Mouse (Mus musculus): Measurements from ENCODE around the gene Itgae. TPM values are rescaled to one million over a fixed set of nuclear protein-coding genes. Genes with fewer than 3 reads are reported as not detected.

Itgae gene
- polyA plus RNA-seq, 1 experiment from 2014 or later: 0.27 TPM

GRCm38 (mm10) chr11:73131020-73131419 is 40.6 kb downstream of the Itgae start:
- Histone ChIP-seq H3K4me3 (ENCODE audit: low read depth, low read length) (no peak overlapping the region), H3K27me3 (ENCODE audit: control insufficient read depth, insufficient read depth, low read length) (no peaks in the 10 kb centered on the region), H3K4me2 (no peak overlapping the region), H3K9ac (ENCODE audit: low read length) (no peak overlapping the region), H3K27ac (ENCODE audit: low read depth, low read length) (no peak overlapping the region), H3K4me1 (ENCODE audit: control insufficient read depth, insufficient read depth, low read length) (no peaks in the 10 kb centered on the region), H3K9me3 (ENCODE audit: control insufficient read depth, low read length) (no peaks in the 10 kb centered on the region), H3K36me3 (ENCODE audit: control insufficient read depth, insufficient read depth, low read length) (peaks cover 17% of the 10 kb centered on the region)
- WGBS: 84% methylated on average over 7 of the region's 7 CpGs
- no peak for DNase-seq (ENCODE audit: low spot score, missing footprints)
- ATAC-seq (ENCODE audit: low FRiP score): no peak

GRCm38 (mm10) chr11:73132999-73133398 is 42.6 kb downstream of the Itgae start:
- 94% methylated on average over 6 of the region's 6 CpGs for WGBS
- H3K36me3 ChIP-seq (ENCODE audit: control insufficient read depth, insufficient read depth, low read length): peaks cover 17% of the 10 kb centered on the region

GRCm38 (mm10) chr11:73134222-73134621 is 43.8 kb downstream of the Itgae start:
- ATAC-seq (ENCODE audit: low FRiP score): no peak
- H3K4me1 ChIP-seq (ENCODE audit: control insufficient read depth, insufficient read depth, low read length): peaks cover 12% of the 10 kb centered on the region
- H3K27ac ChIP-seq (ENCODE audit: low read depth, low read length): no peak overlapping the region
- no peak overlapping the region for H3K9ac ChIP-seq (ENCODE audit: low read length)
- no peaks in the 10 kb centered on the region for H3K27me3 ChIP-seq (ENCODE audit: control insufficient read depth, insufficient read depth, low read length)
- H3K4me2 ChIP-seq: no peak overlapping the region
- DNase-seq (ENCODE audit: low spot score, missing footprints): no peak
- no peak overlapping the region for H3K4me3 ChIP-seq (ENCODE audit: low read depth, low read length)
- peaks cover 17% of the 10 kb centered on the region for H3K36me3 ChIP-seq (ENCODE audit: control insufficient read depth, insufficient read depth, low read length)
- WGBS: 89% methylated on average over 5 of the region's 5 CpGs
- no peaks in the 10 kb centered on the region for H3K9me3 ChIP-seq (ENCODE audit: control insufficient read depth, low read length)

More at GRCm38 (mm10) chr11:73132999-73133398, 42.6 kb downstream of the Itgae start:
- no peak overlapping the region for H3K27ac ChIP-seq (ENCODE audit: low read depth, low read length)
- DNase-seq (ENCODE audit: low spot score, missing footprints): no peak
- H3K4me3 ChIP-seq (ENCODE audit: low read depth, low read length): no peak overlapping the region
- H3K9me3 ChIP-seq (ENCODE audit: control insufficient read depth, low read length): no peaks in the 10 kb centered on the region
- ATAC-seq (ENCODE audit: low FRiP score): no peak
- no peak overlapping the region for H3K9ac ChIP-seq (ENCODE audit: low read length)
- H3K4me2 ChIP-seq: no peak overlapping the region
- peaks cover 12% of the 10 kb centered on the region for H3K4me1 ChIP-seq (ENCODE audit: control insufficient read depth, insufficient read depth, low read length)
- no peaks in the 10 kb centered on the region for H3K27me3 ChIP-seq (ENCODE audit: control insufficient read depth, insufficient read depth, low read length)

GRCm38 (mm10) chr11:73136587-73136986 is 46.2 kb downstream of the Itgae start:
- Histone ChIP-seq H3K9ac (ENCODE audit: low read length) (peak overlapping the region; percentile 85; the same call in 1 of the 2 replicates), H3K27me3 (ENCODE audit: control insufficient read depth, insufficient read depth, low read length) (no peaks in the 10 kb centered on the region), H3K27ac (ENCODE audit: low read depth, low read length) (no peak overlapping the region), H3K36me3 (ENCODE audit: control insufficient read depth, insufficient read depth, low read length) (peaks cover 14% of the 10 kb centered on the region), H3K4me2 (peak overlapping the region; percentile 59), H3K4me1 (ENCODE audit: control insufficient read depth, insufficient read depth, low read length) (peaks cover 12% of the 10 kb centered on the region), H3K4me3 (ENCODE audit: low read depth, low read length) (peak overlapping the region; percentile 84), H3K9me3 (ENCODE audit: control insufficient read depth, low read length) (no peaks in the 10 kb centered on the region)
- DNase-seq (ENCODE audit: low spot score, missing footprints) (no peak), ATAC-seq (ENCODE audit: low FRiP score) (no peak)
- WGBS: 91% methylated on average over 6 of the region's 6 CpGs

GRCm38 (mm10) chr11:73137116-73137515 is 46.7 kb downstream of the Itgae start:
- peak; percentile 83 for DNase-seq (ENCODE audit: low spot score, missing footprints)
- Histone ChIP-seq H3K9ac (ENCODE audit: low read length) (peak overlapping the region; percentile 85), H3K27ac (ENCODE audit: low read depth, low read length) (no peak overlapping the region), H3K4me2 (peak overlapping the region; percentile 59), H3K4me1 (ENCODE audit: control insufficient read depth, insufficient read depth, low read length) (peaks cover 12% of the 10 kb centered on the region), H3K4me3 (ENCODE audit: low read depth, low read length) (peak overlapping the region; percentile 84), H3K36me3 (ENCODE audit: control insufficient read depth, insufficient read depth, low read length) (peaks cover 14% of the 10 kb centered on the region), H3K9me3 (ENCODE audit: control insufficient read depth, low read length) (no peaks in the 10 kb centered on the region), H3K27me3 (ENCODE audit: control insufficient read depth, insufficient read depth, low read length) (no peaks in the 10 kb centered on the region)
- ATAC-seq (ENCODE audit: low FRiP score): no peak
- 54% methylated on average over 11 of the region's 11 CpGs for WGBS

- H3K27me3 ChIP-seq (ENCODE audit: control insufficient read depth, insufficient read depth, low read length): no peaks in the 10 kb centered on the region
- ATAC-seq (ENCODE audit: low FRiP score): peak; percentile 95
- under 1% methylated on average over 79 of the region's 84 CpGs for WGBS
Measured at GRCm38 (mm10) chr11:73137591-73138501, 47.5 kb downstream of the Itgae start, which contains the start of gene Haspin. Haspin (minus strand) TSS chr11:73138294.

GRCm38 (mm10) chr11:73144261-73144681 is 53.9 kb downstream of the Itgae start:
- Histone ChIP-seq H3K4me1 (ENCODE audit: control insufficient read depth, insufficient read depth, low read length) (no peaks in the 10 kb centered on the region), H3K4me2 (no peak overlapping the region), H3K27me3 (ENCODE audit: control insufficient read depth, insufficient read depth, low read length) (no peaks in the 10 kb centered on the region), H3K27ac (ENCODE audit: low read depth, low read length) (no peak overlapping the region), H3K9ac (ENCODE audit: low read length) (no peak overlapping the region), H3K36me3 (ENCODE audit: control insufficient read depth, insufficient read depth, low read length) (no peaks in the 10 kb centered on the region), H3K9me3 (ENCODE audit: control insufficient read depth, low read length) (no peaks in the 10 kb centered on the region), H3K4me3 (ENCODE audit: low read depth, low read length) (no peak overlapping the region)
- no peak for ATAC-seq (ENCODE audit: low FRiP score)
- DNase-seq (ENCODE audit: low spot score, missing footprints): peak; percentile 49
- WGBS: 67% methylated on average over 1 of the region's 1 CpGs

More at GRCm38 (mm10) chr11:73137591-73138501, 47.5 kb downstream of the Itgae start, which contains the start of gene Haspin:
- H3K36me3 ChIP-seq (ENCODE audit: control insufficient read depth, insufficient read depth, low read length): peaks cover 8% of the 10 kb centered on the region
- H3K4me3 ChIP-seq (ENCODE audit: low read depth, low read length): peak within 1 kb of the TSS; percentile 84
- peak; percentile 99 for DNase-seq (ENCODE audit: low spot score, missing footprints)
- H3K27ac ChIP-seq (ENCODE audit: low read depth, low read length): no peak within 1 kb of the TSS; the same call in 1 of the 2 replicates
- H3K4me2 ChIP-seq: peak within 1 kb of the TSS; percentile 59
- H3K4me1 ChIP-seq (ENCODE audit: control insufficient read depth, insufficient read depth, low read length): peaks cover 12% of the 10 kb centered on the region
- no peaks in the 10 kb centered on the region for H3K9me3 ChIP-seq (ENCODE audit: control insufficient read depth, low read length)
- peak within 1 kb of the TSS; percentile 85 for H3K9ac ChIP-seq (ENCODE audit: low read length)

- WGBS: 51% methylated on average over 11 of the region's 11 CpGs
- no peaks in the 10 kb centered on the region for H3K36me3 ChIP-seq (ENCODE audit: control insufficient read depth, insufficient read depth, low read length)
- no peak overlapping the region for H3K4me3 ChIP-seq (ENCODE audit: low read depth, low read length)
- no peak overlapping the region for H3K27ac ChIP-seq (ENCODE audit: low read depth, low read length)
- no peak overlapping the region for H3K4me2 ChIP-seq
- DNase-seq (ENCODE audit: low spot score, missing footprints) (peak; percentile 87), ATAC-seq (ENCODE audit: low FRiP score) (no peak)
- no peaks in the 10 kb centered on the region for H3K9me3 ChIP-seq (ENCODE audit: control insufficient read depth, low read length)
- no peak overlapping the region for H3K9ac ChIP-seq (ENCODE audit: low read length)
- no peaks in the 10 kb centered on the region for H3K4me1 ChIP-seq (ENCODE audit: control insufficient read depth, insufficient read depth, low read length)
- H3K27me3 ChIP-seq (ENCODE audit: control insufficient read depth, insufficient read depth, low read length): no peaks in the 10 kb centered on the region
Measured at GRCm38 (mm10) chr11:73146026-73146974, 55.9 kb downstream of the Itgae start.

Data from midbrain, embryonic 11.5 days (tissue).